In the genomic region with DNA sequence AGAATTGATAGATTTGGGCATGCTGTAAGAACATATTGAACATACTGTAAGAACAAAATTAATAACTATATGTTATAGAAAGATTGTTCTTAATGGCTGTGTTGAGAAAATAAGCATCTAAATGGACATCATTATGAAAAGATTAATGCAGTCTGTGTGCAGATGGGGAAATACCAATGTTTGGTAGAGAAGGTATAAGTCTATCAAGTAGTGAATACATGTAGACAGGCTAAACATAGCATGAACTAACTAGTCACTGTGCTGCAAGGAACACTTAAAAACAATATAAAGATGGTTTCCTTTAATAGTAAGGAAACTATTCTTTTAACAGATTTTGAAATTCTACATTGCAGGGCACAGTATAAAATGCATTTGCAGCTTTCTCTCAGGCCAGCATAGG, we compare ENCODE assay signal across 11 mouse cellular contexts. TPM values are rescaled to one million over a fixed set of nuclear protein-coding genes. Genes with fewer than 3 reads are reported as not detected.
DNase-seq lines count a peak whose midpoint lies in the region; ATAC-seq and TF ChIP-seq lines count a peak whose summit lies in the region.
"Had no signal": no experiment of that assay in that cellular context is flagged by ENCODE, and none has a peak within 500 bp of the region (broad histone marks: within the 10 kb centered on the region; RNA-seq: fewer than 3 reads in every experiment).

No protein-coding gene starts in this region.

- H3K27me3 ChIP-seq in heart, embryonic 12.5 days (replicated peaks): no peaks in the 10 kb centered on the region
- H3K27me3 ChIP-seq in ES-Bruce4 (ENCODE audit: control insufficient read depth, insufficient read depth, low read length, poor library complexity, severe bottlenecking): no peaks in the 10 kb centered on the region
- H3K27me3 ChIP-seq in hindbrain, embryonic 12.5 days: no peaks in the 10 kb centered on the region
- no peaks in the 10 kb centered on the region for H3K27me3 ChIP-seq in liver, embryonic 16.5 days (ENCODE audit: control insufficient read depth, insufficient read depth, low read depth, low read length)

- peaks cover 6% of the 10 kb centered on the region for H3K4me1 ChIP-seq in heart, embryonic 12.5 days (replicated peaks)
- H3K4me1 ChIP-seq in ES-Bruce4 (ENCODE audit: control insufficient read depth, insufficient read depth, low read length): no peaks in the 10 kb centered on the region
- H3K4me1 ChIP-seq in hindbrain, embryonic 12.5 days: peaks cover 4% of the 10 kb centered on the region
- H3K4me1 ChIP-seq in liver, embryonic 16.5 days (ENCODE audit: control insufficient read depth, low read depth, low read length): no peaks in the 10 kb centered on the region

- H3K9me3 ChIP-seq in heart, embryonic 12.5 days (replicated peaks): no peaks in the 10 kb centered on the region
- H3K9me3 ChIP-seq in ES-Bruce4 (replicated peaks; ENCODE audit: control insufficient read depth, insufficient read depth, low read length, poor library complexity, severe bottlenecking): no peaks in the 10 kb centered on the region
- no peaks in the 10 kb centered on the region for H3K9me3 ChIP-seq in hindbrain, embryonic 12.5 days (replicated peaks)
- H3K9me3 ChIP-seq in liver, embryonic 16.5 days (replicated peaks; ENCODE audit: control insufficient read depth, low read length): no peaks in the 10 kb centered on the region

- H3K4me2 ChIP-seq in heart, embryonic 12.5 days: peak overlapping the region; percentile 67
- H3K4me2 ChIP-seq in hindbrain, embryonic 12.5 days (replicated peaks): peak overlapping the region; percentile 48
- peak overlapping the region; percentile 24 for H3K4me2 ChIP-seq in liver, embryonic 16.5 days (ENCODE audit: low read depth, low read length)

- H3K36me3 ChIP-seq in heart, embryonic 12.5 days: no peaks in the 10 kb centered on the region
- H3K36me3 ChIP-seq in ES-Bruce4 (ENCODE audit: control insufficient read depth, insufficient read depth, low read length, poor library complexity, severe bottlenecking): no peaks in the 10 kb centered on the region
- no peaks in the 10 kb centered on the region for H3K36me3 ChIP-seq in hindbrain, embryonic 12.5 days
- H3K36me3 ChIP-seq in liver, embryonic 16.5 days (ENCODE audit: control insufficient read depth, insufficient read depth): no peaks in the 10 kb centered on the region

- peak overlapping the region; percentile 36; the same call in 1 of the 2 replicates for H3K4me3 ChIP-seq in heart, embryonic 12.5 days
- H3K4me3 ChIP-seq in ES-Bruce4 (ENCODE audit: low read depth, low read length): no peak overlapping the region
- peak overlapping the region; percentile 22; the same call in 1 of the 2 replicates for H3K4me3 ChIP-seq in hindbrain, embryonic 12.5 days
- H3K4me3 ChIP-seq in liver, embryonic 16.5 days (ENCODE audit: low read depth, low read length): peak overlapping the region; percentile 29

- H3K27ac ChIP-seq in heart, embryonic 12.5 days (ENCODE audit: poor library complexity, severe bottlenecking): no peak overlapping the region
- H3K27ac ChIP-seq in ES-Bruce4 (ENCODE audit: insufficient read depth, low read length): peak overlapping the region; percentile 94
- peak overlapping the region; percentile 85 for H3K27ac ChIP-seq in hindbrain, embryonic 12.5 days
- H3K27ac ChIP-seq in liver, embryonic 16.5 days (ENCODE audit: low read length): no peak overlapping the region

- TF ChIP-seq POLR2A in ES-Bruce4 (IDR thresholded peaks at IDR 0.05; ENCODE audit: insufficient read depth, low read length): no peak

- no peak for ATAC-seq in heart, embryonic 12.5 days (ENCODE audit: insufficient number of reproducible peaks, low FRiP score)
- no peak for ATAC-seq in hindbrain, embryonic 12.5 days (ENCODE audit: low FRiP score)
- ATAC-seq in liver, embryonic 16.5 days (ENCODE audit: low read depth): no peak
- ATAC-seq in frontal cortex, adult (ENCODE audit: low TSS enrichment): no peak

- TF ChIP-seq EP300 in ES-Bruce4 (IDR thresholded peaks at IDR 0.05; ENCODE audit: insufficient read depth, low read depth, low read length): no peak

- no peak for TF ChIP-seq CTCF in ES-Bruce4 (IDR thresholded peaks at IDR 0.05; ENCODE audit: low read depth, low read length)

- no peak overlapping the region for H3K9ac ChIP-seq in heart, embryonic 12.5 days
- no peak overlapping the region for H3K9ac ChIP-seq in ES-Bruce4 (ENCODE audit: low read depth, poor library complexity, severe bottlenecking)
- H3K9ac ChIP-seq in hindbrain, embryonic 12.5 days: peak overlapping the region; percentile 63
- no peak overlapping the region for H3K9ac ChIP-seq in liver, embryonic 16.5 days (ENCODE audit: low read depth, low read length)

- intact Hi-C loops in heart, postnatal 25 days (cut with DNase I): no loop called here

- no peak for DNase-seq in heart, postnatal 25 days (ENCODE audit: low spot score)
- no peak for DNase-seq in right cerebral cortex, postnatal 4 days
- DNase-seq in embryo, embryonic 11 days: no peak
- DNase-seq: layer of hippocampus, adult 9-11 months; lung, postnatal 4 days had no signal

RNA-seq across cellular contexts. Expression of a gene that starts 39.6 kb away (rescaled TPM):
- 4.9 and 6.0 TPM in 2 replicates for polyA plus RNA-seq in heart, embryonic 12.5 days (2016; fragmentation: Nextera tagmentation; extraction: Ambion mirVana)
- under 1 TPM; 0.11 to 0.18 TPM for total RNA-seq in heart, postnatal 25 days (2021)
- 24.1 and 26.8 TPM in 2 replicates for polyA plus RNA-seq in ES-Bruce4 (2011; ENCODE audit: insufficient read depth, insufficient read length, low read depth, missing spikeins)
- polyA plus RNA-seq in hindbrain, embryonic 12.5 days (2016; fragmentation: Nextera tagmentation; extraction: Ambion mirVana): 11.1 and 12.7 TPM in 2 replicates
- 4.4 and 4.9 TPM in 2 replicates for polyA plus RNA-seq in liver, embryonic 16.5 days (2015; fragmentation: Nextera tagmentation; extraction: Ambion mirVana)
- total RNA-seq: granulocyte monocyte progenitor cell, adult 5-6 weeks had no signal

Comparison
In these comparisons a context has a peak if more than half of its experiments do, and no peak if none do; other contexts are left out.
1. H3K27ac ChIP-seq: peak in ES-Bruce4 (single experiment) and hindbrain, embryonic 12.5 days (single experiment); none in heart, embryonic 12.5 days (single experiment) and liver, embryonic 16.5 days (single experiment).
2. Peak in every context shown above with its lines, with median percentiles within 50 percentile points of each other: H3K4me2 ChIP-seq.